Mouse (Mus musculus) effector memory CD4-positive, alpha-beta T cell, adult 5 months (primary cell): ENCODE measurements around the gene Kcnq2. TPM values are rescaled to one million over a fixed set of nuclear protein-coding genes. Genes with fewer than 3 reads are reported as not detected.

Source experiments
- polyA plus RNA-seq: library from polyadenylated mRNA; unstranded; fragments of 100-300 nt; shearing (Covaris generic); gene quantifications from one replicate; pipeline ENCODE4 v1.2.1, GENCODE M21; 2017

Gene Kcnq2
- 0.14 TPM for polyA plus RNA-seq

DNA sequence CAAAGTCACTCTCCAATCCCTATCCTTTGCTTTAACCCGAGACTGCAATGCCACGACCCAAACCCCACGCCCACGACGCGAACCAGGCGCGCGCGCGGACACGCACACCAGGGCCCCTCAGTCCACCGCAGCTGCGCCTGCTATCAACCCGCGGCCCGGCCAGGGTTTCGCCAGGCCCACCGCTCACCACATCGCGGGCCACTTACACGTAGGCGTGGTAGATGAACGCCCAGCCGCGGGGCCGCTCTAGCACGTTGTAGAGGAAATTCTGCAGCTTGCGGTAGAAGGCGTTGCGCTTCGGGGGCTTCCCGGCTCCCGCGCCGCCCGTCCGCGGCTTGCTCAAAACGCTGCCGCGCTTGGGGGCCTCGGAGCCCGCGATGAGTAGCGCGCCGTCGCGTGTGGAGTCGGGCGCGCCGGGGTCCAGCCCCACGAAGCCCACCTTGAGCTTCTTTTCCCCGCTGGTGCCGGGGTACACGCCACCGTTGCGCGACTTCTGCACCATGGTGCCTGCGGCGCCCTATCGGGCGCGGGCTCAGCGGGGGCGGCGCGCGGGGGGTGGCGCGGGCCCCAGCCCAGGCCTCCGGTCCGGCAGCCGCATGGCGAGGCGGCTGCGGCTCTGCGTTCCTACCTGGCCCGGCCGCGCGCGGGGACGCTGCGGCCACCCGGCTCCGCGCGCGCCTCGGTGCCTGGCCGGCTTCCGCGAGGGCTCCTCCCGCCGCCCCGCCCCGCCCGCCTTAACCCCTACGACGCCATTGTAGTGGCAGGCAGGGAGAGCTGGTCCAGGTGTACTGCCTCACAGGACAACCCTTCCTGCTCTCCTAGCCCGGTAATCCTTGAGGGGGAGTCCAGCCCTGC lies at the start of gene Kcnq2:
Gene Kcnq2 (minus strand): TSS at position 710 of the 855 bp plus-strand sequence.

DNA sequence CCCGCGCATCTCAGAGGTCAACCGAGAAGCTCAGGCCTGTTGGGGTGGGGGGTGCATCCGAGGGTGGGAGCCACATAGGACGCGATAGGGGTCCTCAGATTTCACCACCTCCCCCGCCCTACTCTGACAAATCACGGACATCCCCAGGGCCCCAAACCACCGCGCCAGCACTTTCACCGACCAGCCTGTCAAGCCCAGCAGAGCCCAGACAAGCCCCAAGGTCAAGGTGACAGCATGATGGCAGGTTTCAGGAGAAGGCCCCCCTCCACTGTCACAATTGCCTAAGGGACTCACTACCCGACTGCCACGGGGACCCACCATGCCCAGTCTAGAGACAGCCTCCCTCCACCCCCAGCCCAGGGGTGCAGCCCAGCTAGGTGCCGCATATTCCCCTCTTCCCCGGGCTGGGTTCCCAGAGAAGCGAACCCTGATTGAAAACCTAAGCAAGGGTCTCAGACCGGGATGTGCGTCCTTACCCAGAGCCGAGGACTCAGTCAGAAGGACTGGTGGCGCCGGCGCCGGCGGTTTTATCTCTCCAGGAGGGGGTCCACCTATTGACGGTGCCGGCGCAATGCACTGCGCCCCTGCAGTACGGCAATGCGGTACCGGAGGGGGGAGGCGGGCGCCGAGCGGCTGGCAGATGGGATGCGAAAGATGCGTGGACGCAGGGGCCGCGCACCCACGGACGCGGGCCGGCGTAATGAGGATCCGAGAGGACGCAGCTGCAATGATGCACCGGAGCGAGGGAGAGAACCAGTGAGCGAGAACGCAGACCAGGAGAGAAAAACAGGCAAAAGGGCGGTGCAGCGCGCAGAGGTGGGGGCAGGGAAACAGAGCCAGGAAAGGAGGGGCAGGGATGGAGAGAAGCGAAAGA lies 21.4 kb upstream of the Kcnq2 start, which contains the start of gene Eef1a2:
Gene Eef1a2 (minus strand): TSS at position 767 of the 874 bp plus-strand sequence.

GRCm38 (mm10) chr2:181043437-181043836 lies 91.7 kb downstream of the Kcnq2 start, which contains the start of gene Chrna4:
Chrna4 (minus strand) TSS chr2:181043546.

Other genes with a start within 250 kb of the Kcnq2 start
- gene Ythdf1, start 214.4 kb downstream of the Kcnq2 start, polyA plus RNA-seq = 84.3 TPM
- not detected for gene Birc7, start 206.3 kb downstream of the Kcnq2 start, polyA plus RNA-seq
- gene Nkain4, start 180.6 kb downstream of the Kcnq2 start, polyA plus RNA-seq = not detected
- 58.9 TPM for gene Arfgap1, start 168.1 kb downstream of the Kcnq2 start, polyA plus RNA-seq
- 0.61 TPM for gene Col20a1, start 148.8 kb downstream of the Kcnq2 start, polyA plus RNA-seq
- not detected for gene Chrna4, start 91.8 kb downstream of the Kcnq2 start, polyA plus RNA-seq
- not detected for gene Eef1a2, start 21.7 kb upstream of the Kcnq2 start, polyA plus RNA-seq
- 106 TPM for gene Ppdpf, start 51.9 kb upstream of the Kcnq2 start, polyA plus RNA-seq
- gene Ptk6, start 67.5 kb upstream of the Kcnq2 start, polyA plus RNA-seq = not detected
- 0.24 TPM for gene Srms, start 77.9 kb upstream of the Kcnq2 start, polyA plus RNA-seq
- gene Fndc11, start 84.7 kb upstream of the Kcnq2 start, polyA plus RNA-seq = not detected
- gene Helz2, start 106.7 kb upstream of the Kcnq2 start, polyA plus RNA-seq = 30.3 TPM
- gene Gmeb2, start 152.7 kb upstream of the Kcnq2 start, polyA plus RNA-seq = 30.5 TPM
- gene Stmn3, start 179.2 kb upstream of the Kcnq2 start, polyA plus RNA-seq = not detected
- gene Rtel1, start 184.4 kb upstream of the Kcnq2 start, polyA plus RNA-seq = 64.7 TPM
- 85.5 TPM for gene Zgpat, start 229.6 kb upstream of the Kcnq2 start, polyA plus RNA-seq
- gene Arfrp1, start 230.1 kb upstream of the Kcnq2 start, polyA plus RNA-seq = 124 TPM
- gene Lime1, start 244.8 kb upstream of the Kcnq2 start, polyA plus RNA-seq = 301 TPM